Mouse (Mus musculus): ENCODE results near the gene Atf1. TPM values are rescaled to one million over a fixed set of nuclear protein-coding genes. Genes with fewer than 3 reads are reported as not detected.
"Not testable (repeated sequence)": the region's sequence is repeated elsewhere in the genome, so short reads cannot be mapped to it uniquely, and the experiment has no call there.

The Atf1 gene
- total RNA-seq, 1 experiment from 2014 or later: 86.5 TPM

GRCm38 (mm10) chr15:100241780-100242179 lies 14.2 kb downstream of the Atf1 start:
- no peak for ATAC-seq (replicated peaks in 1 of 2; ENCODE audit: insufficient read depth in 1 of 2, low FRiP score in 2 of 2, low TSS enrichment in 1 of 2, low read depth in 1 of 2, poor library complexity in 2 of 2, severe bottlenecking in 2 of 2)

GRCm38 (mm10) chr15:100245951-100246350 lies 18.3 kb downstream of the Atf1 start:
- no peak for ATAC-seq (replicated peaks in 1 of 2; ENCODE audit: insufficient read depth in 1 of 2, low FRiP score in 2 of 2, low TSS enrichment in 1 of 2, low read depth in 1 of 2, poor library complexity in 2 of 2, severe bottlenecking in 2 of 2)

GRCm38 (mm10) chr15:100247296-100247695 lies 19.7 kb downstream of the Atf1 start:
- ATAC-seq (replicated peaks in 1 of 2; ENCODE audit: insufficient read depth in 1 of 2, low FRiP score in 2 of 2, low TSS enrichment in 1 of 2, low read depth in 1 of 2, poor library complexity in 2 of 2, severe bottlenecking in 2 of 2): no peak

- ATAC-seq (replicated peaks in 1 of 2; ENCODE audit: insufficient read depth in 1 of 2, low FRiP score in 2 of 2, low TSS enrichment in 1 of 2, low read depth in 1 of 2, poor library complexity in 2 of 2, severe bottlenecking in 2 of 2): no peak
Observed at GRCm38 (mm10) chr15:100248665-100249433, 21.2 kb downstream of the Atf1 start.

GRCm38 (mm10) chr15:100251153-100251780 lies 23.6 kb downstream of the Atf1 start:
- ATAC-seq (replicated peaks in 1 of 2; ENCODE audit: insufficient read depth in 1 of 2, low FRiP score in 2 of 2, low TSS enrichment in 1 of 2, low read depth in 1 of 2, poor library complexity in 2 of 2, severe bottlenecking in 2 of 2): no peak

GRCm38 (mm10) chr15:100256386-100256785 lies 28.8 kb downstream of the Atf1 start:
- ATAC-seq (replicated peaks in 1 of 2; ENCODE audit: insufficient read depth in 1 of 2, low FRiP score in 2 of 2, low TSS enrichment in 1 of 2, low read depth in 1 of 2, poor library complexity in 2 of 2, severe bottlenecking in 2 of 2): no peak

DNA sequence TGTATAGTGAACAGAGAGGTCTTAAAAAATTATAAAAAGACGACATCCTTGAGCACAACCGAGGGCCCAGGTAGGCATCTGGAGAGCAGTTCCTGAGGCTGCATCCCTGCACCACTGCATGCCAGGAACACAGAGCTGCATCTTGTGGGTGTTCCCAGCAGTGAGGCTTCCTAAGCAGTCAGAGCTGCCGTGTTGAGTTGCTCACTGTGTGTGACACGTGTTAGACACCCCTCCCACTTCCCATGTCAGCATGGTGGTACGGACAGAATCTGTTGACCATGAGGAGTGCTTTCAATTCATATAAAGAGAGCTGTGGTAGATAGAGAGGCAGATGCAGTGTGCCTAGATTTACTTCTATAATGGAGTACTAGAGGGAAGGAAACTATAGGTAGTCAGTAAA lies 29.7 kb downstream of the Atf1 start:
- ATAC-seq (replicated peaks in 1 of 2; ENCODE audit: insufficient read depth in 1 of 2, low FRiP score in 2 of 2, low TSS enrichment in 1 of 2, low read depth in 1 of 2, poor library complexity in 2 of 2, severe bottlenecking in 2 of 2): no peak

GRCm38 (mm10) chr15:100258646-100259425 lies 31.2 kb downstream of the Atf1 start:
- no peak for ATAC-seq (replicated peaks in 1 of 2; ENCODE audit: insufficient read depth in 1 of 2, low FRiP score in 2 of 2, low TSS enrichment in 1 of 2, low read depth in 1 of 2, poor library complexity in 2 of 2, severe bottlenecking in 2 of 2)

- ATAC-seq (replicated peaks in 1 of 2; ENCODE audit: insufficient read depth in 1 of 2, low FRiP score in 2 of 2, low TSS enrichment in 1 of 2, low read depth in 1 of 2, poor library complexity in 2 of 2, severe bottlenecking in 2 of 2): not testable (repeated sequence)
Observed at GRCm38 (mm10) chr15:100260351-100260750, 32.7 kb downstream of the Atf1 start.

- peak in 1 of 2 experiments; percentile 58; a peak in 1 of 4 replicates for ATAC-seq (replicated peaks in 1 of 2; ENCODE audit: insufficient read depth in 1 of 2, low FRiP score in 2 of 2, low TSS enrichment in 1 of 2, low read depth in 1 of 2, poor library complexity in 2 of 2, severe bottlenecking in 2 of 2)
Observed at GRCm38 (mm10) chr15:100263246-100263905, 35.8 kb downstream of the Atf1 start.

GRCm38 (mm10) chr15:100265586-100266325 lies 38.1 kb downstream of the Atf1 start:
- ATAC-seq (replicated peaks in 1 of 2; ENCODE audit: insufficient read depth in 1 of 2, low FRiP score in 2 of 2, low TSS enrichment in 1 of 2, low read depth in 1 of 2, poor library complexity in 2 of 2, severe bottlenecking in 2 of 2): no peak

DNA sequence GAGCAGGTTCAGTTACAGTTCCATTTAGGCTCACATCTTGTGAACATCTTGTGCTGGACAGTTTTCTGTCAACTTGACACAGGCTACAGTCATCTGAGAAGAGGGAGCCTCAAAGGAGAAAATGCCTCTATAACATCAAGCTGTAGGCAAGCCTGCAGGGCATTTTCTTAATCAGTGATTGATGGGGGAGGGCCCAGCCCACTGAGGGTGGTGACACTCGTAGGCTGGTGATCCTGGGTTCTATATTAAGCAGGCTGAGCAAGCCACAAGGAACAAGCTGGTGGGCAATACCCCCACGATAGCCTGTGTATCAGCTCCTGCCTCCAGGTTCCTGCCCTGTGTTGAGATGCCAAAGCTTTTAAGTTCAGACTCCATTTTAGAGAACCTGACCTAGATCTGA lies 41.3 kb downstream of the Atf1 start:
- ATAC-seq (replicated peaks in 1 of 2; ENCODE audit: insufficient read depth in 1 of 2, low FRiP score in 2 of 2, low TSS enrichment in 1 of 2, low read depth in 1 of 2, poor library complexity in 2 of 2, severe bottlenecking in 2 of 2): no peak

DNA sequence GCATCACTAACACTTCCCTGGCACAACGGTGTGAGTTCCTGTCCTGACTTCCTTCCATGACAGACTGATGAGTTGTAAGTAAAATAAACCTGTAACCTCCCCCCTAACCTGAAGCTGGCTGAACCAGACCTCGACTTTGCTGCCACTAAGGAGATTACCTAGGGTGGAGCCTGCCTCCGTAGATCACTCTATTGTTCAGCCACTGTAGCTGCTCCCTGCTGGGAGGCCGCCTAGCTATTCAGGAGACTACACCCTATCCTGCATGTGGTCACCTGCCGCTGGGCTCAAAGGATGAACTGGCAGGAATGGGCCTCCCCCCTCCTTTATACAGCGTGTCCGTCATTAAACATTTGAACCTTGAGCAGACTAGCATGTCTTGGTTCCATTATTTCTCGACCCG lies 42.2 kb downstream of the Atf1 start:
- ATAC-seq (replicated peaks in 1 of 2; ENCODE audit: insufficient read depth in 1 of 2, low FRiP score in 2 of 2, low TSS enrichment in 1 of 2, low read depth in 1 of 2, poor library complexity in 2 of 2, severe bottlenecking in 2 of 2): no peak

DNA sequence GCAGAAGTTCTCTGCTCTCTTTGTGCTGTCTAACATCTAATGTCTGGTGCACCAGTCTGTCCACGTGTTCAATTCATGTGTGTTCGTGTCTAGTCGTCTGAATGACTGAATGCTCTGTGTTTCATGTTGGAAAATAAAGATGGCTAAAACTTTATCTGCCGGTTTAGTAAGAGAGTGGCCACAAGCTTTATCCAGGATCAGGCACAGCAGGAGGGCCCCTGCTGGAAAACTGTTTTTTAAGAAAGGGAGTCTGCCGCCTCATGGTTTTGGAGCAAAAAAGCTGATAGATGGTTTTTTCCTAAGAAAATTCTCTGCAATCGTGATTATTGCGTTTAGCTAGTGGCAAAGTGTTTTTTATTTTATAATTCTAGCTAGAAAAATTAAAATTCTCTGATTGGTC lies 43.0 kb downstream of the Atf1 start:
- ATAC-seq (replicated peaks in 1 of 2; ENCODE audit: insufficient read depth in 1 of 2, low FRiP score in 2 of 2, low TSS enrichment in 1 of 2, low read depth in 1 of 2, poor library complexity in 2 of 2, severe bottlenecking in 2 of 2): not testable (repeated sequence)

DNA sequence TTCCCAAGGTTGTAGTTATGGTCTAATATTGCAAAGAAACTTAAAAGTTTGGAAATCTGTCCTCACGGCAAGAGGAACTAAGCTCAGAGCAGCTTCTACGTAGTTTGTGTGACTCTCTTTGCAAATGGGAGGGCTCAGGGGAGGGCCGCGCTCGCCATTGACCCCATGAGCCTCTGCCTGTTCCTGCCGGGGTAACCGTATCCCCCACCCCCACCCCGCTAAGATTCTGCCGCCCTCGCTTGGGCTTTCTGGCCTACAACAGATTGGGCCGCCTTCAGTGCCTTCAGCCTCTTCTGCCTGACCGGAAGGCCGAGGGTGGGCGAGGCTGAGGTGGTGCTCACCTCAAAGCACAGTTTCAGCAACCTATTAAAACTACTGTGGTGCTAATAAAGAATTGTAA lies 43.8 kb downstream of the Atf1 start:
- no peak for ATAC-seq (replicated peaks in 1 of 2; ENCODE audit: insufficient read depth in 1 of 2, low FRiP score in 2 of 2, low TSS enrichment in 1 of 2, low read depth in 1 of 2, poor library complexity in 2 of 2, severe bottlenecking in 2 of 2)

DNA sequence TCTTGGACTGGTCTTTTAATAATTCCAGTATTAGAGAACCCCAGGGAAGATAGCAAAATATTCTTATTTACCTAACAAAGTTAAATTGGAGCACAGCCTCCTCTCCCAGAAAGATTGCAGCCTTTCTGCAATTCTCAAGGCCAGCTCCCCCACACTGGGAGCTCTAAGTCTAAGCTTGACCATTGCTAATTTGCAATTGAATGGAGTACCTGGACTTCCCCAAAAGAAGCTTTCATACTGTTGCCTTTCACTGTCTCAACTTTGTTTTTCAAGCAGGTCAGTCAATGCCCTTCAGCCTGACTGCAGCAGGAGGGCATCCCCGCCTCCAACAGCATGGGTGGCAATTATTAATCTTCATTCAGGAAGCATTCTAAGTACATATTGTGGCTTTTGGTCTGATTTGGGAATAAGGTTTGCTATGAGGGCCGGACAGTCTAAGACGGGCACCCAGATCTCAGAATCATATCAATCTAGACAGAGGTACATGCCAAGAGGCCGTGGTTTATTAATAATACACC lies 46.2 kb downstream of the Atf1 start:
- not testable (repeated sequence) for ATAC-seq (replicated peaks in 1 of 2; ENCODE audit: insufficient read depth in 1 of 2, low FRiP score in 2 of 2, low TSS enrichment in 1 of 2, low read depth in 1 of 2, poor library complexity in 2 of 2, severe bottlenecking in 2 of 2)

All from hematopoietic stem cell, adult 5-6 weeks (primary cell).